Mouse (Mus musculus) liver, adult (tissue): ENCODE data around the gene Trove2.
"Not testable (repeated sequence)": the region's sequence is repeated elsewhere in the genome, so short reads cannot be mapped to it uniquely, and the experiment has no call there.

Experiments
- GATA4 ChIP-seq: IDR thresholded peaks from 2 replicates; pipeline ENCODE4 v1.6.1; 2014; ENCODE audit warnings: mild to moderate bottlenecking, low read length; ENCODE audit not compliant: insufficient replicate concordance

Trove2 gene

GRCm38 (mm10) chr1:143762159-143762558 is 14.7 kb downstream of the Trove2 start:
- TF ChIP-seq GATA4: no peak

DNA sequence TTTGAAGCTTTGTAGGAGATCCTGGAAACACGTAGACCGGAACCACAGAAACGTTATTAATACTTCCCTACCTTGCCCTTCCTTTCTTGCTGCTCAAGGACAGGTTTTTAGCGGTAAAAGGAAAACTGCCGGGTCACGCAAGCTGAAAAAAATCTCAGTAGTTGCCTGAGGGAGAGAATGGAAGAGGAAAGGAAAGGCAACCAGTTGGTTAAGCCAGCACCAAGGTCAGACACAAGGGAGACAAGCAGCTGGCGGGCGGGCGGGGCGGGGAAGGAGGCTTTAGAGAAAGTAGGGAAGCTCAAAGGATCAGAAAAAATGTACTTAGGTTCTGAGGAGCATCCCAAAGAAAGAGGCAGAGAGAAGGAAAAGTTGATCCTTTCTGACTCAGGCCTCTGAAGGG is 31.0 kb downstream of the Trove2 start:
- no peak for TF ChIP-seq GATA4

DNA sequence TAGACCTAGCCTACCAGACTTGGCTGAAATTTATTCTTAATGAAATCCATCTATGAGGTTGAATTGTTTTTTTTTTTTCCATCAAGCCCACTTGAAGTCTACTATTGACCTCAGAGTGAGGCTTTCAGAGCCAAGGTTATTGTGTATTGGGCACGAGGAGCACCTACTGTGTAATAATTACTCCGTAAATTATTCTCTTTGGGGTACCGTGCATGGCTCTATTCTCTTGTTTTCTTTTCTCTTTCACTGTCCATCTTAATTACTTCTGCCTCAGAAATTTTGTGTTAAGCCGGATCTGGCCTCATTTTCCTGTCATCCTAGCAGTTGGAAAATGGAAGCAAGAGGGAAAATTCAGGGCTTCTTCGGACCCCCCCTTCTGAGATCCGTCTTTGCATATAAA is 34.7 kb downstream of the Trove2 start:
- TF ChIP-seq GATA4: no peak

DNA sequence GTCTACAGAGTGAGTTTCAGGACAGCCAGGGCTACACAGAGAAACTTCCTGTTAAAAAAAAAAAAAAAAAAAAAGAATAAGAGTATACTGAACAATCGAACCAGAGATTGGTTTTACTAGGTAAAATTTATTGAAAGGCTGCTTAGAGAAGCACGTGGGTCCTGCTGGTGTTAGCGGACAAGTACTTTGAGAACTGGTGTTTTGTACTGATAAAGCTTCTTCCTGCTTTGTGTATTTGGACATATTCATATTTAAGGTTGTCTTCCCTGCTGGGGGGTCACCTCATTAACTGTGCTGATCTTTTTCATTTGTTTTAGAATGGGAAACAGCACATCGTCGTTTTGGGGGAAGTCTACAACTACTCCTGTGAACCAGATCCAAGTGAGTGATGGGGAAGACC is 35.5 kb downstream of the Trove2 start:
- TF ChIP-seq GATA4: no peak

GRCm38 (mm10) chr1:143740581-143740980 is 36.3 kb downstream of the Trove2 start:
- no peak for TF ChIP-seq GATA4

DNA sequence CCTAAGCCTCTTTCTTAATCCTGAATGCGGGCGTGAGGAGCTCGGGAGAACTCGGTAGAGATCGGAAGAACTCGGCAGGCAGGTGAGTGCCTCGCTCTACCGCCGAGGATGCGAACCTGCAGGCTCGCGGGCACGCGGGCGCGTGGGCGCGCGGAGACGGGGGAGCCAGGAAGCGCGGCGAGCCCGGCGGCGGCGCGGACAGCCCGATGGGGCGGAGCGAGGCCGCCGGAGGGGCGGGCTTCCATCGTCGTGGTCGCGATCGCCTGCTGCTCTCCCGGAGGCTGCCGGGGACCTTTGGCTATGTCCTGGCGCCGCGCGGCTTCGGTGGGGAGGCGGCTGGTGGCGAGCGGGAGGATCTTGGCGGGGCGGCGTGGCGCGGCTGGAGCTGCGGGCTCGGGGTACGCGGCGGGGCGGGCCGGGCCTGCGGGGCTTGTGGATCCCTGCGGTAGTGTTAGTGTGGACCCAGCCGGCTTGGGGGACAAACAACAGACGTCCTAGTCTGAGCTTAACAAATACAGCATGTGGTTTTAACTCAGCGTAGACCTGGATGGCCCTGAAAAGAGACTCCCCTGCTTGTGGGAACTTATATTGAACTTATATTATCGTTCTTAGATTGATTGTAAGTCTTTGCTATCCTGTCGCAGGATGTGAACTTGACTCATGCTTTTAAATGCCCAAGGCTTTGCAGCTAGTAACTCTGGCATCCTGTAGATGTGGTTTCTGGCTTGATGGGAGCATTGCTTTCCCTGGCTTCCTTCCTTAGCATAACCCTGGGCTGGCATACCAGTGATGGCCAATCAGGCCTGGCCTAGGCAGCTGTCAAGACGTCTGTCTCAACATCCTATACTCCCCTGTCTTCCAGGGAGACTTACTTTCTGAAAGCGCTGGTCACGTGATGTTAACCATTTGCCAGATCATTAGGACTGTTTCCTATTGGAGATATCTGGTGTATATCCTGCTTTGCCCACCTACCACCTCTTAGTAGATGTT is 37.2 kb downstream of the Trove2 start:
- no peak for TF ChIP-seq GATA4

GRCm38 (mm10) chr1:143738811-143739210 is 38.1 kb downstream of the Trove2 start:
- no peak for TF ChIP-seq GATA4

GRCm38 (mm10) chr1:143733914-143734410 is 42.9 kb downstream of the Trove2 start:
- TF ChIP-seq GATA4: no peak

DNA sequence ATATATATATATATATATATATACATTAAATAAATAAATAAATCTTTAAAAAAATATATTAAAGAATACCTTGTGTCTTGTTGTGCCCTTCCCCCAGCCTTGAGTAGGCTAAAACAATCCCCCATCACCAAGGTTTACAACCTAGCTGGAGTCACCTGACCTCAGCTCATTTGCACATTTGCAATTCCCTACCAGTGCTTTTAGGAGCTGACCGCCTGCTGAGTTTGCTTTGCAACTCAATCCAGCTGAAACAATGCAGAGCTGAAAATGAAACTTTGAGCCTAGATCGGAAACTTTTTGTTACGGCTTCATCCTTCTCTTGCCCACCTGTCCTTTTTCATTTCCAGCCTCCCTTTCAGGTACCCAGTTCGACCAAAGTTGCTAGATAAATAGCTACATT is 45.2 kb downstream of the Trove2 start:
- TF ChIP-seq GATA4: no peak

DNA sequence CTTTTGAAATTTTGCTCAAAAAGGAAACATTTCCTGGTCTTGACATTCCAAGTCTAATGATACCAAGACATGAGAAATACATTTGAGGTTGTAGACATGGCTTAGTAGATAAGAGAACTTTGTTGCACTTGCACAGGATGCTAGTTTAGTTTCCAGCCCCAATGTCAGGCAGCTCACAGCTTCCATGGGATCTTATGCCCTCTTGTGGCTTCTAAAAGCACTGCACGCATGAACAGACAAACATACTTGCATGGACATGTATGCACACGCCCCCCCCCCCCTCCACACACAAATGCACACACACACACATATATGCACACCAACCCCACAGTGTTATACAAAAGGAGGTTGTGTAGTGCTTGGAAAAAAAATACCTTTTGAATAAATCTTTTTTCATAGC is 46.0 kb downstream of the Trove2 start:
- TF ChIP-seq GATA4: no peak

DNA sequence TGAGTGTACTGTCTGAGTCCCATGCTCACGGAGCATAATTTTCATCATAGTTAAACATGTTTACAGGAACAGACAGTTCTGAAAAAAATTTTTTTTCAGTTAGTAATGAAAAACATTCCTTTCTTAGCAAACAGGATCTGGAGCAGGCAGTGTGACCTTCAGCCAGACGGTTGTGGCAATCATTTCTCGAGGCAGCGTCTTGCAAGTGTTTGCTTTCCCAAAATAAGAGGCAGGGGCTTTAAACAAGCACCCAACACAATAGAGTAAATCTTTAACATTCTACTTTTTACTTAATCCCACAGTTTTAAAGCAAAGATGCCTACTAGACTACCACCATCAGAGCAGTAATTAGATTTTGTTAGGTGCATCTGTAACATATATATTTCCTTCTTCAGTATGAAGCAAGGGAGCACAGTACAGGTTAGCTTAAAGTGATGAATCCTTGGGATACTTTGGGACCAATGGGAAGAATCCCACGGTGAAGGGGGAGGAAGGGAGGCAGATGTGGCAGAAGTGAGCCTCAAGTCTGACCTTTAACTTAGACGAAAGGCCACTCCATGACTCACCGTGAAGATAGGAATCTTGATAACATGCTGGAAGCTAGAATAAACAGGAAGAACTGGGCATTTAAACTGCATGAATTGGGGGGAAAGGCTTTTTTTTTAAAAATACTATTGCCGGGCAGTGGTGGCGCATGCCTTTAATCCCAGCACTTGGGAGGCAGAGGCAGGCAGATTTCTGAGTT is 49.0 kb downstream of the Trove2 start:
- TF ChIP-seq GATA4: no peak

DNA sequence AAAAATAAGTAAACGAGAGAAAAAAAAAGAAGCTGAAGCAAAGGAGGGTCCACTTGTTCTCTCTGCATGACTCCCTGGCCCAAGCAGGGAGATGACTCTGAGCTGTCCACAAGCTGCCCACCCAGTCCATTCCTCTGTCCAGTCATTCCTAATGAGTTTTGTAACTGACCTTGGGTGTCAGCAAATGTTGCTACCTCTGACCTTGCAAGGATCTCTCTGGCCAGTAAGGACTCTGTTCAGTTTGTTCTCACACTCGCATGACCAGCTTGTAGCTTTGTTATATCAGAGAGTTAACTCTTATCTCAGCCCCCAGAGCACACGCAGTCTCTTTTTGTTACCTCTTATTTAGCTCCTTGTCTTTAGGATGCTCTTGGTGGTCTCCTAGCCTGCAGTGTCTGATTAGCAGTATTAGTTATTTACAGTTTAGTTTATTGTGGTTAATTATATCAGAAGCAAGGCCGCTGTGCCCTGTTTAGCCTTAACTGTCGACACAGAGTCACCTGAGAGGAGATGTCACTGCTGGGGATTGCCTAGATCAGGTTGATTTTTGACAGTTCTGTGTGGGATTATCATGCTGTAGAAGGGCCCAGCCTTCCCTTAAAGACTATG is 52.3 kb downstream of the Trove2 start:
- TF ChIP-seq GATA4: no peak

GRCm38 (mm10) chr1:143716038-143716437 is 60.8 kb downstream of the Trove2 start, which contains the start of gene Glrx2:
Gene Glrx2, plus strand, starts transcription at chr1:143716338.
- TF ChIP-seq GATA4: not testable (repeated sequence)

- no peak for TF ChIP-seq GATA4
Measured at GRCm38 (mm10) chr1:143710627-143710976, 66.3 kb downstream of the Trove2 start.

DNA sequence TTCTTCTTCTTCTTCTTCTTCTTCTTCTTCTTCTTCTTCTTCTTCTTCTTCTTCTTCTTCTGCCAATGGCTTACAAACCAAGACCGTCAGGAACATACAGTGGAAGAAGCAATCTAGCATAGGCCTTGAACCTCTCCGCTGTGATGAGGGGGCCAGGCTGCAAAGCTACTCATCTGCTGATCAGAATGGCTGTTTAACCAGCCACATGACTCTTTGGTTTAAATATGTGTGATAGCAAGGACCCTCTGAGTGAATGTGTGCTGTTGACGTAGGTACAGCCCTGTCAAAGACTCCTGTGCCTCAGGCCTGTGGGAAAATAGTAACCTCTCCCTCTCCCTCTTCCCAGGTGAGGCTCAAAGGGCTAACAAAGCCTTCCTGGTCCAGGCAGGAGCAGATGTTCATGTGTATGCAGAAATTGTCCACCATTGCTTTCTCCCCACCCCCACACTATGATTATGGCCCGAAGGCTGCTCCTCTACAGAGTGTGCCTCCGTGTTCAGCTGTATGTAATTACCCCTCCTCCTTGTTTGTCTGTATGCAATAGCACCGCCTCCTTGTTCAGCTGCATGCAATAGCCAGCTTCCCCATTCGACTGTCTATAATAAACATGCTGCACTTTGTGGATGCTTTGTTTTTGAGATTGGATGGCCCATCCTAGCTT is 66.8 kb downstream of the Trove2 start:
- no peak for TF ChIP-seq GATA4
